Mouse (Mus musculus): Measurements from ENCODE around the gene Cap2. TPM values are rescaled to one million over a fixed set of nuclear protein-coding genes. Genes with fewer than 3 reads are reported as not detected.

Cap2 gene
- total and polyA plus RNA-seq, 3 experiments = 14.8 to 120 (median 22.3) TPM

GRCm38 (mm10) chr13:46669048-46669619, 167.5 kb downstream of the Cap2 start, which contains the start of gene Fam8a1 (continued):
- TF ChIP-seq GABPA (IDR thresholded peaks at IDR 0.05; ENCODE audit: low read depth, low read length) (no peak), ELF1 (IDR thresholded peaks at IDR 0.05; ENCODE audit: low read depth, low read length) (0 out of 2 replicates have a peak, but pooled peaks have one; percentile 48), E2F4 (IDR thresholded peaks at IDR 0.05; ENCODE audit: borderline replicate concordance, low read depth, low read length) (no peak)

- peaks cover 0 to 4% of the 10 kb centered on the region in 2 experiments; a peak in 1 of 4 replicates for H3K27me3 ChIP-seq (ENCODE audit: control insufficient read depth in 1 of 2, insufficient read depth in 2 of 2, low read length in 2 of 2)
- peak overlapping the region; percentile 9; the same call in 1 of the 2 replicates for H3K27ac ChIP-seq (ENCODE audit: control insufficient read depth, low read depth, low read length)
- peak overlapping the region; percentile 93 for H3K9ac ChIP-seq (ENCODE audit: control insufficient read depth, low read depth, low read length, poor library complexity, severe bottlenecking)
- H3K36me3 ChIP-seq (ENCODE audit: control insufficient read depth in 1 of 2, insufficient read depth in 2 of 2, low read length in 2 of 2) = peaks cover 7 to 11% of the 10 kb centered on the region in 2 experiments
- DNase-seq (ENCODE audit: low read depth, low spot score) = no peak
- H3K9me3 ChIP-seq (replicated peaks; ENCODE audit: insufficient read depth, low read length) = no peaks in the 10 kb centered on the region
- no peak for TF ChIP-seq TCF12 (IDR thresholded peaks at IDR 0.05; ENCODE audit: low read depth, low read length)
- no peak; the same call in 1 of the 2 replicates for TF ChIP-seq RAD21 (IDR thresholded peaks at IDR 0.05; ENCODE audit: low read depth, low read length)
- TF ChIP-seq SIN3A (IDR thresholded peaks at IDR 0.05; ENCODE audit: low read length) = peak; percentile 2; the same call in 1 of the 2 replicates
- TF ChIP-seq BHLHE40 (IDR thresholded peaks at IDR 0.05; ENCODE audit: borderline replicate concordance, low read depth, low read length) = 0 out of 2 replicates have a peak, but pooled peaks have one; percentile 17
- TF ChIP-seq CTCF (IDR thresholded peaks at IDR 0.05 in 2 of 3, conservative IDR thresholded peaks at IDR 0.05 in 1 of 3; ENCODE audit: control insufficient read depth in 1 of 3, insufficient read depth in 1 of 3, low read depth in 2 of 3, low read length in 3 of 3, poor library complexity in 1 of 3, severe bottlenecking in 1 of 3) = peak in 1 of 3 experiments; percentile 37; a peak in 2 of 6 replicates
- peak in 1 of 2 experiments; percentile 3; a peak in 1 of 4 replicates for TF ChIP-seq EP300 (IDR thresholded peaks at IDR 0.05; ENCODE audit: low read depth in 1 of 2, low read length in 2 of 2)
- TF ChIP-seq ZNF384 (IDR thresholded peaks at IDR 0.05; ENCODE audit: low read depth, low read length) = no peak
- H3K4me1 ChIP-seq (ENCODE audit: control insufficient read depth in 1 of 2, insufficient read depth in 2 of 2, low read length in 2 of 2) = peaks cover 0 to 10% of the 10 kb centered on the region in 2 experiments
- peak overlapping the region; percentile 56 to 64 for H3K4me3 ChIP-seq (ENCODE audit: control insufficient read depth in 1 of 2, insufficient read depth in 1 of 2, low read depth in 2 of 2, low read length in 2 of 2)
- H3K79me2 ChIP-seq (ENCODE audit: control insufficient read depth, insufficient read depth, low read length, poor library complexity) = peaks cover 9% of the 10 kb centered on the region
These were observed 168.1 kb downstream of the Cap2 start for GRCm38 (mm10) chr13:46669620-46670271.

- Histone ChIP-seq H3K27ac (ENCODE audit: control insufficient read depth, low read depth, low read length) (peak overlapping the region; percentile 12; the same call in 1 of the 2 replicates), H3K9me3 (replicated peaks; ENCODE audit: insufficient read depth, low read length) (no peaks in the 10 kb centered on the region), H3K9ac (ENCODE audit: control insufficient read depth, low read depth, low read length, poor library complexity, severe bottlenecking) (peak overlapping the region; percentile 93), H3K27me3 (ENCODE audit: control insufficient read depth in 1 of 2, insufficient read depth in 2 of 2, low read length in 2 of 2) (peaks cover 0 to 4% of the 10 kb centered on the region in 2 experiments; a peak in 1 of 4 replicates), H3K4me3 (ENCODE audit: control insufficient read depth in 1 of 2, insufficient read depth in 1 of 2, low read depth in 2 of 2, low read length in 2 of 2) (peak overlapping the region; percentile 56 to 64), H3K79me2 (ENCODE audit: control insufficient read depth, insufficient read depth, low read length, poor library complexity) (peaks cover 9% of the 10 kb centered on the region), H3K4me1 (ENCODE audit: control insufficient read depth in 1 of 2, insufficient read depth in 2 of 2, low read length in 2 of 2) (peaks cover 0 to 10% of the 10 kb centered on the region in 2 experiments), H3K36me3 (ENCODE audit: control insufficient read depth in 1 of 2, insufficient read depth in 2 of 2, low read length in 2 of 2) (peaks cover 11 to 13% of the 10 kb centered on the region in 2 experiments)
- no peak for TF ChIP-seq ZC3H11A (IDR thresholded peaks at IDR 0.05; ENCODE audit: low read depth, low read length)
- no peak for TF ChIP-seq SMC3 (IDR thresholded peaks at IDR 0.05; ENCODE audit: low read depth, low read length)
- TF ChIP-seq USF2 (IDR thresholded peaks at IDR 0.05; ENCODE audit: borderline replicate concordance in 1 of 2, insufficient read depth in 1 of 2, low read depth in 1 of 2, low read length in 2 of 2) = no peak
- no peak for TF ChIP-seq NRF1 (IDR thresholded peaks at IDR 0.05; ENCODE audit: insufficient read depth, low read depth, low read length, poor library complexity, severe bottlenecking)
- no peak for TF ChIP-seq TCF12 (IDR thresholded peaks at IDR 0.05; ENCODE audit: low read depth, low read length)
- no peak for TF ChIP-seq MAX (IDR thresholded peaks at IDR 0.05; ENCODE audit: low read length)
- no peak for TF ChIP-seq HCFC1 (IDR thresholded peaks at IDR 0.05; ENCODE audit: low read depth, low read length)
- TF ChIP-seq RCOR1 (IDR thresholded peaks at IDR 0.05; ENCODE audit: low read depth, low read length) = no peak
- TF ChIP-seq NELFE (IDR thresholded peaks at IDR 0.05; ENCODE audit: low read depth, low read length) = no peak
- peak; percentile 50 for DNase-seq (ENCODE audit: low read depth, low spot score)
These were observed 168.9 kb downstream of the Cap2 start for GRCm38 (mm10) chr13:46670514-46670913.
